Mouse (Mus musculus): ENCODE measurements around the gene Myrip. TPM values are rescaled to one million over a fixed set of nuclear protein-coding genes. Genes with fewer than 3 reads are reported as not detected.

Gene Myrip
- polyA plus RNA-seq, 1 experiment = not detected

DNA sequence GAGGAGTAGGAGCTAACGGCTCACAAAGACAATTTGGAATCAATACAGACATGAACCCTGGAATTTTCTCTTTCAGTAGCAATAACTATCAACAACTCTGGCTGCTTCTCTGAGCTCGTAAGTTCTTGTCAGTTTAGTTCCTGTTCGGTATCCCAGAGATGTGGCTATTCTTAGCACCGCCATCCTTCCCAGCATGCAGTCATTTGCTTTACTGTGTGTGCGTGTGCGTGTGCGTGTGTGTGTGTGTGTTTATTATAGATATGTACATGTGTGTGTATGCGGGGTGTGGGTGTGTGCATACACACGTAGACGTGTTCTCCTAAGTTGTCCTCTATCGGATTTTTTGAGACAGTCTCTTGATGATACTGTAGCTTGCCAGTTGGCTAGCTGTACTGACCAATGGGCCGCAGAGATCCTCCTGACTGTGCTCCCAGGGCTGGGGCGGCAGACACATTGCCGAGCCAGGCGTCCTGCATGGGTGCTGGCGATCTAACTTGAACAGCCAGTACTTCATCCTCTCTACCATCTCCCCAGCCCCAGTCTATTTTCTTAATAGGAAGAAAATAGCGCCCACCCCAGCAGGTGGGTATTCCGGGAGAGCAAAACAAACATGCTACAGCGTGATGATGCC lies 63.5 kb downstream of the Myrip start:
- no peaks in the 10 kb centered on the region for H3K79me2 ChIP-seq (ENCODE audit: control insufficient read depth, insufficient read depth)
- no peak overlapping the region for H3K4me3 ChIP-seq (ENCODE audit: insufficient read depth, poor library complexity, severe bottlenecking)
- no peak overlapping the region for H3ac ChIP-seq (ENCODE audit: control insufficient read depth, insufficient read length, low read depth)
- H3K79me3 ChIP-seq (ENCODE audit: low read depth) = no peaks in the 10 kb centered on the region
- H3K36me3 ChIP-seq (ENCODE audit: control insufficient read depth, insufficient read depth) = no peaks in the 10 kb centered on the region
- TF ChIP-seq CEBPB (IDR thresholded peaks at IDR 0.05; ENCODE audit: low read depth) (no peak), FOSL1 (IDR thresholded peaks at IDR 0.05; ENCODE audit: insufficient read depth, low read length, poor library complexity, severe bottlenecking) (no peak), USF1 (IDR thresholded peaks at IDR 0.05; ENCODE audit: low read depth) (no peak), MYOD1 (IDR thresholded peaks at IDR 0.05; ENCODE audit: control insufficient read depth, insufficient read length, low read depth) (no peak), MYOG (IDR thresholded peaks at IDR 0.05; ENCODE audit: control insufficient read depth, extremely low read depth, insufficient read length) (no peak), CTCF (IDR thresholded peaks at IDR 0.05; ENCODE audit: control insufficient read depth, insufficient read depth, insufficient read length) (no peak), MAX (IDR thresholded peaks at IDR 0.05) (no peak)
- H3K27me3 ChIP-seq (ENCODE audit: control insufficient read depth, insufficient read depth, insufficient read length) = no peaks in the 10 kb centered on the region

DNA sequence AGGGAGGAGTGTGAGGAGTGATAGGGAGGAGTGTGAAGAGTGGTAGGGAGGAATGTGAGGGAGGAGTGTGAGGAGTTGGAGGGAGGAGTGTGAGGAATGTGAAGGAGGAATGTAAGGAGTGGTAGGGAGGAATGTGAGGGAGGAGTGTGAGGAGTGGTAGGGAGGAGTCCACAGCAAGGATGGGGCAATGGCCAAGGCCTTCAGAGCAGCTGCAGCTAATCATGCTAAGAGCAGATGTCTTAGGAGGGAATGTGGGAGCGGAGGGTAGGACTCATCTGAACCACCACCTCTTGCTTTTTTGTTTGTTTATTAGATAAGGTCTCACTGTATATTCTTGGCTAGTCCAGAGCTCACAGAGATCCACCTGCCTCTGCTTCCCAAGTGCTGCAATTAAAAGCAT lies 66.2 kb downstream of the Myrip start:
- Histone ChIP-seq H3K36me3 (ENCODE audit: control insufficient read depth, insufficient read depth) (no peaks in the 10 kb centered on the region), H3K79me2 (ENCODE audit: control insufficient read depth, insufficient read depth) (no peaks in the 10 kb centered on the region), H3ac (ENCODE audit: control insufficient read depth, insufficient read length, low read depth) (no peak overlapping the region), H3K4me3 (ENCODE audit: insufficient read depth, poor library complexity, severe bottlenecking) (no peak overlapping the region), H3K27me3 (ENCODE audit: control insufficient read depth, insufficient read depth, insufficient read length) (no peaks in the 10 kb centered on the region), H3K79me3 (ENCODE audit: low read depth) (no peaks in the 10 kb centered on the region)
- TF ChIP-seq CTCF (IDR thresholded peaks at IDR 0.05; ENCODE audit: control insufficient read depth, insufficient read depth, insufficient read length) (no peak), MYOD1 (IDR thresholded peaks at IDR 0.05; ENCODE audit: control insufficient read depth, insufficient read length, low read depth) (no peak), MYOG (IDR thresholded peaks at IDR 0.05; ENCODE audit: control insufficient read depth, extremely low read depth, insufficient read length) (no peak), MAX (IDR thresholded peaks at IDR 0.05) (peak; percentile 67), CEBPB (IDR thresholded peaks at IDR 0.05; ENCODE audit: low read depth) (peak; percentile 22), USF1 (IDR thresholded peaks at IDR 0.05; ENCODE audit: low read depth) (no peak)

DNA sequence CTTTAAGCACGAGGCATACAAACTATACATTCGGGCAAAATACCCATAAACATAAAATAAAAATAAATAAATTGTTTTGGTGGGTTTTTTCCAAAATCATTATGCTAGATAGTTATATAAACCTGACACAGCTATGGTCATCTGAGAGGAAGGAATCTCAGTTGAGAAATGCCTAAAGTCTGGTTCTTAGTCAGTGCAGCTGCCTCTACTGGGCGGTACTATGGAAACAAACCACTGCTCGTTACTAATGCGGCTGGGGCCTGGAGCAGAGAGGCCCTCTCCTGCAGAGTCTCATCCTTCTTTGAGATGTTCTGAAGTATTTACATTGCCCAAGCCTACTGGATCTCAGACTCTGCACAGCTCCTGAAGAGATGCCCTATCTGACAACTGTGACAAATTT lies 70.3 kb downstream of the Myrip start:
- Histone ChIP-seq H3K27me3 (ENCODE audit: control insufficient read depth, insufficient read depth, insufficient read length) (no peaks in the 10 kb centered on the region), H3K36me3 (ENCODE audit: control insufficient read depth, insufficient read depth) (no peaks in the 10 kb centered on the region), H3ac (ENCODE audit: control insufficient read depth, insufficient read length, low read depth) (no peak overlapping the region), H3K4me3 (ENCODE audit: insufficient read depth, poor library complexity, severe bottlenecking) (no peak overlapping the region), H3K79me3 (ENCODE audit: low read depth) (no peaks in the 10 kb centered on the region), H3K79me2 (ENCODE audit: control insufficient read depth, insufficient read depth) (no peaks in the 10 kb centered on the region)
- TF ChIP-seq CEBPB (IDR thresholded peaks at IDR 0.05; ENCODE audit: low read depth) = no peak
- TF ChIP-seq MAX (IDR thresholded peaks at IDR 0.05) = no peak
- no peak for TF ChIP-seq FOSL1 (IDR thresholded peaks at IDR 0.05; ENCODE audit: insufficient read depth, low read length, poor library complexity, severe bottlenecking)
- no peak for TF ChIP-seq MYOD1 (IDR thresholded peaks at IDR 0.05; ENCODE audit: control insufficient read depth, insufficient read length, low read depth)
- TF ChIP-seq USF1 (IDR thresholded peaks at IDR 0.05; ENCODE audit: low read depth) = no peak
- no peak for TF ChIP-seq MYOG (IDR thresholded peaks at IDR 0.05; ENCODE audit: control insufficient read depth, extremely low read depth, insufficient read length)
- no peak for TF ChIP-seq CTCF (IDR thresholded peaks at IDR 0.05; ENCODE audit: control insufficient read depth, insufficient read depth, insufficient read length)

DNA sequence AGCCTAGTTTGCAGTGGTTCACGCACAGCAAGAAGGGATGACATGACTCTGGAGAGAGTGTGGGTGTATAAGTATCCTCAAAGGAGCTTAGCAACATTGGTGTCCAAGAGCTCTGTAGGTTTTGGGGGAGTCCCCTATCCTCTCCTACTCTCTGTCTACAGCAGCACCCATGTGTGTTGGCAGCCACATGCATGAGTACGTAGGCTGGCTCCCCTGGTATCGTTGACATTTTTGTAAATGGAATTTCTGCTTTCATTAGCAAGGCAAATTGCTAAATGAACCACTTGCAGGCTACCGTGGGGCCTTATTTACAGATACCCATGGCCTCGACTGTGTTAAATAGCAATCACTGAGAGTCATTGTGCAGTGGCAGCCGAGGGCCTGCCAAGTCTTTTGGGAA lies 71.0 kb downstream of the Myrip start:
- Histone ChIP-seq H3K79me2 (ENCODE audit: control insufficient read depth, insufficient read depth) (no peaks in the 10 kb centered on the region), H3K27me3 (ENCODE audit: control insufficient read depth, insufficient read depth, insufficient read length) (no peaks in the 10 kb centered on the region), H3ac (ENCODE audit: control insufficient read depth, insufficient read length, low read depth) (no peak overlapping the region), H3K36me3 (ENCODE audit: control insufficient read depth, insufficient read depth) (no peaks in the 10 kb centered on the region), H3K4me3 (ENCODE audit: insufficient read depth, poor library complexity, severe bottlenecking) (no peak overlapping the region), H3K79me3 (ENCODE audit: low read depth) (no peaks in the 10 kb centered on the region)
- TF ChIP-seq CTCF (IDR thresholded peaks at IDR 0.05; ENCODE audit: control insufficient read depth, insufficient read depth, insufficient read length) (no peak), USF1 (IDR thresholded peaks at IDR 0.05; ENCODE audit: low read depth) (no peak), MAX (IDR thresholded peaks at IDR 0.05) (no peak), MYOD1 (IDR thresholded peaks at IDR 0.05; ENCODE audit: control insufficient read depth, insufficient read length, low read depth) (no peak), MYOG (IDR thresholded peaks at IDR 0.05; ENCODE audit: control insufficient read depth, extremely low read depth, insufficient read length) (no peak), CEBPB (IDR thresholded peaks at IDR 0.05; ENCODE audit: low read depth) (no peak), FOSL1 (IDR thresholded peaks at IDR 0.05; ENCODE audit: insufficient read depth, low read length, poor library complexity, severe bottlenecking) (no peak)

DNA sequence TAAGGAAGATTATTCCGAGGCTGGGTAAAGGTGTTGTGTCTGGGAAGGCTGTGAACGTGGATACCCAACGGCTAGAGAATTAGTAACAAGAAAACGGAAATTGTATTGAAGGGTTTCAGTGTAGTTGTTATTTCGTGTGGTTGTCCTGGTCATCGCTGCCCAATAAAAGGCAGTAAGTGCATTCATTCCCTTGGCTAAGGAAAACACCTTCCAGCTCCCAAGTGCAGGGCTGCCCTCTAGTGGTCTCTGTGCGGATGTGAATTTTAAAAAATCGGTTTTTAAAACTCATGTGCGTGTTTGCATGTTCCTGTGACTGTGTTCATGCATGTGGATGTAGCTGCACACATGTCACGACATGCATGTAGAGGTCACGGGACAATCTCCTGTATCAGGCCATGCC lies 76.4 kb downstream of the Myrip start:
- Histone ChIP-seq H3K79me3 (ENCODE audit: low read depth) (no peaks in the 10 kb centered on the region), H3K4me3 (ENCODE audit: insufficient read depth, poor library complexity, severe bottlenecking) (no peak overlapping the region), H3ac (ENCODE audit: control insufficient read depth, insufficient read length, low read depth) (no peak overlapping the region), H3K79me2 (ENCODE audit: control insufficient read depth, insufficient read depth) (no peaks in the 10 kb centered on the region), H3K36me3 (ENCODE audit: control insufficient read depth, insufficient read depth) (no peaks in the 10 kb centered on the region), H3K27me3 (ENCODE audit: control insufficient read depth, insufficient read depth, insufficient read length) (peaks cover 22% of the 10 kb centered on the region)
- TF ChIP-seq CEBPB (IDR thresholded peaks at IDR 0.05; ENCODE audit: low read depth) (no peak), CTCF (IDR thresholded peaks at IDR 0.05; ENCODE audit: control insufficient read depth, insufficient read depth, insufficient read length) (peak; percentile 32)

DNA sequence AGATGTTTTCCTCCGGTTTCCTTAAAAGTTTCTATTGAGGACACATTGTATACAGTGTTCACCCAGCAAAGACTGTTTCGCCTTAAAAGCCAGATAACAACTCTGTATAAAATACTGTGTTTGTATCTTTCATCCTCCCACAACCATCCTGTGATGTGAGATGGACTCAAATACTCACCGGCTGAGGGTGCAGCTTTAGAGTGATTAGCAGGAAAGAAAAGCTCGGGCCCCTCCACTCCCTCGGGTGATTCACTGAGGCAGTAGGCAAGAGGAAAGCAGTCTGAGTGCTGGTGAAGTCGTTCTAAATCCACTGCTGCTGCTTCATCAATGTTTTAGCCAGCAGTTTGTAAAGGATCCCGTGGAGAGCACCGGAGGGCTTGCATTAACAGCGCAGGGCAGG lies 93.9 kb downstream of the Myrip start:
- no peaks in the 10 kb centered on the region for H3K79me2 ChIP-seq (ENCODE audit: control insufficient read depth, insufficient read depth)
- TF ChIP-seq CTCF (IDR thresholded peaks at IDR 0.05; ENCODE audit: control insufficient read depth, insufficient read depth, insufficient read length) (no peak), MYOG (IDR thresholded peaks at IDR 0.05; ENCODE audit: control insufficient read depth, extremely low read depth, insufficient read length) (no peak), MAX (IDR thresholded peaks at IDR 0.05) (no peak), MYOD1 (IDR thresholded peaks at IDR 0.05; ENCODE audit: control insufficient read depth, insufficient read length, low read depth) (no peak), FOSL1 (IDR thresholded peaks at IDR 0.05; ENCODE audit: insufficient read depth, low read length, poor library complexity, severe bottlenecking) (no peak), USF1 (IDR thresholded peaks at IDR 0.05; ENCODE audit: low read depth) (no peak), CEBPB (IDR thresholded peaks at IDR 0.05; ENCODE audit: low read depth) (no peak)
- peaks cover 26% of the 10 kb centered on the region for H3K27me3 ChIP-seq (ENCODE audit: control insufficient read depth, insufficient read depth, insufficient read length)
- H3K36me3 ChIP-seq (ENCODE audit: control insufficient read depth, insufficient read depth) = no peaks in the 10 kb centered on the region
- H3K79me3 ChIP-seq (ENCODE audit: low read depth) = no peaks in the 10 kb centered on the region
- no peak overlapping the region for H3K4me3 ChIP-seq (ENCODE audit: insufficient read depth, poor library complexity, severe bottlenecking)
- no peak overlapping the region for H3ac ChIP-seq (ENCODE audit: control insufficient read depth, insufficient read length, low read depth)
